Mouse (Mus musculus) forebrain, embryonic 12.5 days (tissue): ENCODE results near the gene Fggy. TPM values are rescaled to one million over a fixed set of nuclear protein-coding genes. Genes with fewer than 3 reads are reported as not detected.

Experiments
- ATAC-seq: fragments of 200-750 bp; cut with Nextera tagmentation; 2 replicates; pipeline ENCODE4 v1.8.0; 2017; ENCODE audit warnings: moderate TSS enrichment; ENCODE audit not compliant: low FRiP score
- H3K27ac ChIP-seq: fragments of 300-500 bp; sonication (generic); 2 replicates; pipeline ENCODE4 v1.5.1; 2016; ENCODE audit warnings: mild to moderate bottlenecking
- H3K27me3 ChIP-seq: fragments of 300-500 bp; sonication (generic); 2 replicates; pipeline ENCODE4 v1.6.1; 2016; ENCODE audit warnings: mild to moderate bottlenecking
- H3K36me3 ChIP-seq: fragments of 300-500 bp; sonication (generic); replicated peaks from 2 replicates; pipeline ENCODE4 v1.6.1; 2016; ENCODE audit warnings: mild to moderate bottlenecking
- H3K4me1 ChIP-seq: fragments of 300-500 bp; sonication (generic); 2 replicates; pipeline ENCODE4 v1.6.1; 2016
- H3K4me2 ChIP-seq: fragments of 300-500 bp; sonication (generic); 2 replicates; pipeline ENCODE4 v1.6.1; 2016; ENCODE audit warnings: mild to moderate bottlenecking, moderate library complexity
- H3K4me3 ChIP-seq: fragments of 300-500 bp; sonication (generic); replicated peaks from 2 replicates; pipeline ENCODE4 v1.5.1; 2016; ENCODE audit warnings: mild to moderate bottlenecking
- H3K9ac ChIP-seq: fragments of 300-500 bp; sonication (generic); 2 replicates; pipeline ENCODE4 v1.6.1; 2016; ENCODE audit warnings: mild to moderate bottlenecking
- H3K9me3 ChIP-seq: fragments of 300-500 bp; sonication (generic); 2 replicates; pipeline ENCODE4 v1.6.1; 2016
- WGBS: fragments of 180-500 bp; shearing (Covaris S2); methylation state at CpG from one replicate; pipeline ENCODE4 v1.1.7; 2016; 5-methylcytosine and 5-hydroxymethylcytosine counted together
- polyA plus RNA-seq: library from polyadenylated mRNA; unstranded; fragments of >200 nt; fragmentation: Nextera tagmentation; extraction: Ambion mirVana; gene quantifications from 2 replicates; pipeline ENCODE4 v1.2.1, GENCODE M21; 2016

Gene Fggy
- polyA plus RNA-seq, 1 experiment from 2014 or later: 7.7 TPM

DNA sequence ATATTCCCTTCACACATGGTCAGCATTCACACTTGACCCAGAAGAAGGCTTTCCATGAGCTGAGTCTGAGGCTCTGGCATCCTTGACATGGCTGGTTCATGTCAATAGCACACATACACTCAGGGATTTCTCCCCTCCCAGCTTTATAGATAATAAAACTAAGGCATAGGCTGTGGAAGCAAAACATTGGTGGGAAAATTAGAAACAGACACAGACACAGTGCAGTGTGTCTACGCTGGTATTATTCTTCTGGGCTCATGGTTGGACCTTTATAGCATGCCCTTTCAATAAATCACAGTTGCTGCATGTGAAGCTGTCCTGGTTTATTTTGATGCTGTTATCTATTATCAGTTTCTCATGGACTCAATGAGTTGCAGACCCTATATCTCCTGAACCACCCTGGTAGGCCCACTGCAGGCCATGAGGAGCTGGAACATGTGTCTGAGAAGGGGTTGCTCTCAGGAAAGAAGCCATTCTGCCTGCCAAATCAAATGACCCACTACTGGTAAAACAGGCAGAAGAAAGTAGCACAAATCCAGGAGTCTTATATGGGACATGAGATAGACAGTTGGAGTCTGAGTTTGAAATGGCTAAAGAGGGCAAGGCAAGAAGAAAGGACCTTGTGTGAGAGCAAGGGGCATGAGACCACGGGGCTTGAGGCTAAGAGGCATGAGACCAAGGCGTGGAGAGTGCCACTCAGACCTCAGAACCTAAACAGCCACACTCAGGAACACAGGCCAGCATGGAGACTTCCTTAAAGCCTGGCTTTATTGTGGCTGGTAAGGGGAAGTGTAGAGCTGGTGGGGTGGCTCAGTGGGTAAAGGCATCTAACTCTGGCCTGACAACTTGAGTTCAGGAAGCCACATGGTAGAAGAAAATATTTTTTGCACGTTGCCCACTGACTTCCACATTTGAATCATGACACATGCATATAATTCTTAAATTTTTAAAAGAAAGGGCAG lies 327.2 kb downstream of the Fggy start:
- Histone ChIP-seq H3K4me3 (no peak overlapping the region), H3K36me3 (no peaks in the 10 kb centered on the region), H3K27me3 (no peaks in the 10 kb centered on the region), H3K4me1 (no peaks in the 10 kb centered on the region), H3K27ac (no peak overlapping the region), H3K4me2 (no peak overlapping the region), H3K9me3 (no peaks in the 10 kb centered on the region), H3K9ac (no peak overlapping the region)
- ATAC-seq: no peak
- 80% methylated on average over 4 of the region's 4 CpGs for WGBS

DNA sequence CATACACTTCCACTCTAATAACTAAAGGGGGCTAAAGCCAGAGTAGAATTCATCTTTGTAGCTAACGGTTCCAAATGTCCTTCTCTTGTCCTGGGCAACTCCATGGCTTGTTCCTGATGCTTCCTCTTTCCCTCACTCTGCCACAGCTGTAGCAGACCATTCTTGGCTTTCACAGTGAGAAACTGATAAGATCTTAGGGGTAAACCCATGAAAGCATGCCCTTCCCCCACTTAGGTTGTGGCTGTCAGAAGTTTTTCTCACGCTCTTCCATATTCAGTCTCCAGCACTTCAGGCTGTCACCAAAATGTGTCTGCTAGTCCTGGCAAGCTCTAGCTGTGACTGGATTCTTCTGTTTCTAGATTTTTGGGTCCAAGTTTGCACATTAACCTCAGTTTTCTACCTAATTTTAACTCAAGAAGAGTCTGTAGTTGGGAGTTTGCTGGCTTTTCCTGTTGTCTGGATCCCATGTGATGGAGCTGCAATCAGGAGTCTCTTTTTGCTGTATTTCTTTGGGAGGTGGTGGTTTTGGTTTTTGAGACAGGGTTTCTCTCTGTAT lies 338.0 kb downstream of the Fggy start:
- H3K9me3 ChIP-seq: no peaks in the 10 kb centered on the region
- H3K36me3 ChIP-seq: no peaks in the 10 kb centered on the region
- H3K4me1 ChIP-seq: peaks cover 3% of the 10 kb centered on the region; the same call in 1 of the 2 replicates
- no peak overlapping the region for H3K9ac ChIP-seq
- no peak overlapping the region for H3K27ac ChIP-seq
- 90% methylated on average over 2 of the region's 2 CpGs for WGBS
- H3K4me2 ChIP-seq: no peak overlapping the region
- no peak overlapping the region for H3K4me3 ChIP-seq
- no peaks in the 10 kb centered on the region for H3K27me3 ChIP-seq
- no peak for ATAC-seq

DNA sequence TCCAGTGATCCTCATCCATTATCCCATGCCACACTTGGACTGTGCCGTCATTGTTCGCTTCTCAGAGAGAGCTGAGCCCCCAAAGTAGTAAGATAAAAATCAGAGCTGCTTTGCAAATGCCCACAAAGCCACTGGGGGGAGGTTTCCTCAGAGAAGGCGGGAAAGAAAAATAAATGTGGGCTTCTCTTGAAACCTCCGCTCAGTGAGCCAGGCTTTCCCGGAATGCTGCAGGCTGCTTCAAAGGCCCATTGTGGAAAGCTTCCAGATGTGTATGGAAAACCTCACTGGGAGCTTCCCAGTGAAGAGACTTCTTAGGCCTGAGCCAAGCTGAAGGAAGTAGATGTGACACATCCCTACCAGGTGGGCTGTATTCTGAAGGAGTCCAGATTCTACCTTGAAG lies 339.3 kb downstream of the Fggy start:
- Histone ChIP-seq H3K4me1 (peaks cover 3% of the 10 kb centered on the region; the same call in 1 of the 2 replicates), H3K27me3 (no peaks in the 10 kb centered on the region), H3K9ac (no peak overlapping the region), H3K36me3 (no peaks in the 10 kb centered on the region), H3K4me3 (no peak overlapping the region), H3K9me3 (no peaks in the 10 kb centered on the region), H3K27ac (0 out of 2 replicates have a peak overlapping the region, but pooled peaks have one; percentile 25), H3K4me2 (no peak overlapping the region)
- WGBS: 68% methylated on average over 5 of the region's 5 CpGs
- no peak for ATAC-seq

DNA sequence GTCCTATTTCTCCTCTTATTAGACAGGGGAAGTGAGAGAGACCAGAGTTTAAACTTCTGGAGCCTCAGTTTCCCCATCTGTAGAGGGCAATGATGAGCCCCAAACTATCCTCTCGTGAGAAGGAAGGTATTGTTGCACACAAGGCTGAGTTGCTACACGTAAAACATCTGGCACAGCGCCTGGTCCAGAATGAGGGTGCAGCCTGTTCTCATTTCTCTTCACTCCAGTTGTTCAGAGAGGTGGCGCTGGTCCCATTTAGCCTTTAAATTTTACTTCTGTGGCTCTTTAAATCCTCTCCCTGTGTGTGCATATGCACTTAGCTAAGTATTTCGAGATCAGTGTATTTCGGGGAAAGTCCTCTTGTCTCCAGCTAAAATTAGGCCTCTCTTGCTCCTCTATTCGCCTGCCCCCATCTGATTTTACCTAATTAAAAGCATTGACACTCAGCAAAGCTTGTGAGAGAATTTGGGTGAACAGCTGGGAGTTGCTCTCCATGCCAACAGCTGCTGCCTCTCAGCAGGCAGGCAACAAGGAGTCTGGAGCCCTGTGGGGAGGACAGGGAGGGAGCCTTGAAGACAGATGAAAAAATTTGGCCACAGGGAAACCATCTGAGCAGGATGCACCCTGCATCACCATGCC lies 340.0 kb downstream of the Fggy start:
- Histone ChIP-seq H3K9me3 (no peaks in the 10 kb centered on the region), H3K9ac (no peak overlapping the region), H3K27ac (no peak overlapping the region), H3K27me3 (no peaks in the 10 kb centered on the region), H3K4me1 (peaks cover 3% of the 10 kb centered on the region; the same call in 1 of the 2 replicates), H3K36me3 (no peaks in the 10 kb centered on the region), H3K4me3 (no peak overlapping the region), H3K4me2 (no peak overlapping the region)
- WGBS: 66% methylated on average over 7 of the region's 7 CpGs
- no peak for ATAC-seq

DNA sequence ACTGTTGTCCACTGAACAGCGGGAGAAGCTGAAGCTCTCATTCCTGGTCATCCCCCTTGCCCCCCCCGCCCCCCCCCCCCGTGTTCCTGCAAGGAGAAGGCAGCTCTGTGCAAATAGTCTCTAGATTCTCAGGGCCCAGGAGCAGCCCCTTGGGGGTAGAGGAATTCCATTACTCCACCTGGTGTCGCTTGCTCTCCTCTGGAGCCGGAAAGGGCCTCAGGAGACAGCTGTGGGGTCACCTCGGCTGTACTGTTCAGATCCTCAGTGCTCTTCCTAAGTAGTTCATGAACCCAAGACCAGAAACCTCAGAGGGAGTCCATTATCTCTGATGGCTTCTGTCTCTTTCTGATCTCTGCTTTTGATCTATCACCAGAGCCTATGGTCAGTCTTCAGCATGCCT lies 341.4 kb downstream of the Fggy start:
- Histone ChIP-seq H3K27ac (no peak overlapping the region), H3K9ac (no peak overlapping the region), H3K9me3 (no peaks in the 10 kb centered on the region), H3K4me1 (peaks cover 3% of the 10 kb centered on the region; the same call in 1 of the 2 replicates), H3K4me3 (no peak overlapping the region), H3K36me3 (no peaks in the 10 kb centered on the region), H3K27me3 (no peaks in the 10 kb centered on the region), H3K4me2 (no peak overlapping the region)
- WGBS: 63% methylated on average over 6 of the region's 6 CpGs
- ATAC-seq: no peak

DNA sequence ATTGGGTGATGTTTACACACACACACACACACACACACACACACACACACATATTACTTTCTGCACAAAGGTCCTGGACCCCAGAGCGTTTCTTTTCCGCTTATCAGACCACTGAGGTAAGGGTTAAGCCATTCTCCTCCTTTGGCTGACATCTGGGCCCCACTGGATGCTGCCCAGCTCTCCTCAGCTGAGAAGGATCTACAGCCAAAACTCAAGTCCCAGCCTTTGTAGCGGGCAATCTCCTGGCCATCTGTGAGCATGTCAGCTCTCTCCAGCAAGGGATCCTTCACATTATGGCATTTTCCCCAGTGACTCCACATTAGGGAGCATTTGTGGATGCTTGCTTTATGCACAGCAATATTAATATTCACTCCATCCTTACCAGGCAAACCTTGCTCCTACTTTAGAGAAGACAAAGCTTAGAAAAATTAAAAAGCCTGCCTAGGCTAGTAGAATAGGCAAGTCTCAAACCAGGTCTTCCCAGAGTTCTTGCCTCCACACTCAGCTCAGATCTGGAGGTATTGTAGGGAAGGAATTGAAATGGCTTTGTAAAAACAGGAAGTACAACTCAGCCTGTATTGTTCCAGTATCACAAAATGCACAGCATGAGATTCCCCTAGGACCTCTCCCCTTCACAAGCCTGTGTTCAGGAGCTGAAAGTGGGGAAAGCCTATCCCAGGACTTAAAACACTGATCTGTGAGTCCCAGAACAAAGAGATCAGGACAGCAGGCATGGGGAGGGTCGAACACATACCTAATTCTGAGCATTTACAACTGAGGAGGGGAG lies 342.8 kb downstream of the Fggy start:
- 63% methylated on average over 4 of the region's 4 CpGs for WGBS

DNA sequence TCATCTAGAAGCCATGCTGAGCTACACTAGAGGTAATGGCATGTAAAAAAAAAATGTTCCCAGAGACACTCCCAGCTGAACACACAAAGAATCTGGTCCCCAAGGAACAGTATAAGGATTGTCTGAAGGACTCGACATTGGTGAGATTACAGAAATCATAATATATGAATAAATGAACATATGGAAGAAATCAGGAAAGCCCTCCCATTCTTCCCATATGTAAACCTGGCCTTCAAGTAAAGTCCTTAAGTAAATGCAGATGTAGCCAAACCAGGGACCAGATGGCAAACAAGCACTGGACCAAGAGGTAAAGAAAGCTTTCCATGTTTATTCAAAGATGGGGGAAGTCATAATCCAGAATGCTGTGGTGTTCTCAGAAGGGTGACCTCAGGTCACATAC lies 343.5 kb downstream of the Fggy start:
- Histone ChIP-seq H3K36me3 (no peaks in the 10 kb centered on the region), H3K4me2 (no peak overlapping the region), H3K27ac (no peak overlapping the region), H3K27me3 (no peaks in the 10 kb centered on the region), H3K4me3 (no peak overlapping the region), H3K4me1 (peaks cover 3% of the 10 kb centered on the region; the same call in 1 of the 2 replicates), H3K9me3 (no peaks in the 10 kb centered on the region), H3K9ac (no peak overlapping the region)
- ATAC-seq: no peak
- WGBS: 57% methylated on average over 1 of the region's 1 CpGs

More for the DNA sequence above, 342.8 kb downstream of the Fggy start:
- H3K4me1 ChIP-seq: peaks cover 3% of the 10 kb centered on the region; the same call in 1 of the 2 replicates
- H3K4me2 ChIP-seq: no peak overlapping the region
- no peak for ATAC-seq
- H3K36me3 ChIP-seq: no peaks in the 10 kb centered on the region
- no peak overlapping the region for H3K4me3 ChIP-seq
- no peaks in the 10 kb centered on the region for H3K27me3 ChIP-seq
- 0 out of 2 replicates have a peak overlapping the region, but pooled peaks have one; percentile 25 for H3K27ac ChIP-seq
- H3K9me3 ChIP-seq: no peaks in the 10 kb centered on the region
- no peak overlapping the region for H3K9ac ChIP-seq

DNA sequence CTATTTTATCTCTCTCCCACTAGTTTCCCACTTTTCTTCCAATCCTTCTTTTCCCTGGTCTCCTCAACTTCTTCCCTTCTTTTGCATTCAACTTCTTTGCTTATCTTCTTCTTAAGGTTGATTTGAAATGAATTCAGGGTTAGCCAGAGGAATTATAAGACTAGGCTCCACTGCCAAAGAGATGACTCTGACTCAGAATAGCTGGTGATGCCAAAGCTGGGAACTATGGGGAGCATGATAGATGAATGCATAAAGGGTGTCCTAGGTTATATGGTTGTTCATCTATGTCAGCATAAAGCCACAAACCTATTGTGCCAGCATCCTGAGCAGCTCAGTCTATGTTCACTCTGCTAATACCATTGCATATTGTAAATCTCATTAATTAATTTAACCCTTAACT lies 348.8 kb downstream of the Fggy start:
- no peaks in the 10 kb centered on the region for H3K36me3 ChIP-seq
- no peaks in the 10 kb centered on the region for H3K9me3 ChIP-seq
- H3K27ac ChIP-seq: no peak overlapping the region
- no peak overlapping the region for H3K9ac ChIP-seq
- H3K27me3 ChIP-seq: no peaks in the 10 kb centered on the region
- no peaks in the 10 kb centered on the region for H3K4me1 ChIP-seq
- no peak for ATAC-seq
- no peak overlapping the region for H3K4me3 ChIP-seq
- H3K4me2 ChIP-seq: no peak overlapping the region

DNA sequence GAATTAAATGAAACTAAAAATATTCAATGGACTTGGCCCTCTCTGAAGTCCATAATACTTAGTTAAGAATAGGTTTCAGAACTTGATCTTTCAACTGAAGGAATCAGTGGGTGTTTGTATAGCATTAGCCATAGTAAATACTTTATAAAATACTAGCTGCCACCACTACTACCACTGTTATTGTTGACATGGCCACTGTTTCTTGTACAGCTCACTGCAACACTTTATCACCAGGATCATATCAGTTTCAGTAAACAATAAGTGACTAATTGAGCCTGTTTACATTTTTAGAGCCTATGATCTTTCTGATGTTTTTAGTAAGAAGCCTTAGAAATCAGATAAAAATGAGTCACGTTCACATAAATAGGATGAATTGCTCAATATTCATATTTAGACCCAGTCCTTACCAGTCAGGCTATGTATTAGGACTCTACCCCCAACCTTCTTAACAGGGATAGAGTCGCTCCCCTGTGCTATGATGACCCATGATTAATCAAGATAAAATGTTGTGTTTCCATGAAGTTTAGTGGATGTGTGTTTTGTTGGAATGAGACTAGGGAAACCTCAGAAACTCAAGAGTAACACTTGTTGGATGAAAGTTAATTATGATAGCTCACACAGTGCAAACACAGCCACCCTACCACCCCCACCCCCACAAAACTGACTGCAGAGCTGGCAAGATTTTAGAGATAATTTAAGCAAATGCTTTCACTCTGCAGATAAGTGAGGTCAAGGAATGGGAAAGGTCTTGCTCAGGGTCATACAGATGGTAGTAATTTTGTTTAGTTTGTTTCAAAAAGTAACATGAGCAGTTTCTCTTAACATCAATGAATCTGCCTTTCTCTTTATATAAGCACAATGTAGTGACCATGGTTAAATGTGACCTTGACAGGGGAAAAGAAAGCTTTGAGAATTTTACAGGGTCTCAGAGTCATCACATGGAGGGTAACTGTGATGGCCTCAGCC lies 352.7 kb downstream of the Fggy start:
- Histone ChIP-seq H3K27ac (no peak overlapping the region), H3K9me3 (no peaks in the 10 kb centered on the region), H3K4me1 (no peaks in the 10 kb centered on the region), H3K27me3 (no peaks in the 10 kb centered on the region), H3K9ac (no peak overlapping the region), H3K36me3 (no peaks in the 10 kb centered on the region), H3K4me3 (no peak overlapping the region), H3K4me2 (no peak overlapping the region)
- 84% methylated on average over 2 of the region's 2 CpGs for WGBS
- ATAC-seq: no peak

DNA sequence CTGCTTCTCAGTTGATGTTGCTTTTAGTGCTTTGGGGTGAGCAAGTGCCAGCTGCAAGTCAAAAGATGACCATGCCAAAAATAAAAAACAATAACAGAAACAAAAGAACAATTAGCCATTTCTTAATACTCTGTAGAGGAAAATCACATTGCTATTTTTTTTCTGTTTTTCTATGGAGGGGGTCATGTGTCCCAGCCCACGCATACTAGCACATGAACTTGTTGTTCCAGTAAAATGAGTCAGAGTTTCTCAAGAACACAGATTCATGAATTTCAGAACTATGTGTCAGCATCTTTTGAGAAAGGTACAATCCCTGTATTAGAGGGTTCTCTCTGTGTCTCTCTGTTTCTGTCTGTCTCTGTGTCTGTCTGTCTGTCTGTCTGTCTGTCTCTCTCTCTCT lies 355.7 kb downstream of the Fggy start:
- no peak overlapping the region for H3K9ac ChIP-seq
- H3K27ac ChIP-seq: no peak overlapping the region
- no peaks in the 10 kb centered on the region for H3K9me3 ChIP-seq
- no peaks in the 10 kb centered on the region for H3K36me3 ChIP-seq
- no peak overlapping the region for H3K4me3 ChIP-seq
- H3K4me2 ChIP-seq: no peak overlapping the region
- 95% methylated on average over 1 of the region's 1 CpGs for WGBS
- no peaks in the 10 kb centered on the region for H3K27me3 ChIP-seq
- ATAC-seq: no peak
- H3K4me1 ChIP-seq: peaks cover 13% of the 10 kb centered on the region
